Mouse (Mus musculus) forebrain, embryonic 13.5 days (tissue): ENCODE measurements around the gene Apol9a. TPM values are rescaled to one million over a fixed set of nuclear protein-coding genes. Genes with fewer than 3 reads are reported as not detected.
"Not testable (repeated sequence)": the region's sequence is repeated elsewhere in the genome, so short reads cannot be mapped to it uniquely, and the experiment has no call there.

Source experiments
- ATAC-seq: fragments of 200-750 bp; cut with Nextera tagmentation; 2 replicates; pipeline ENCODE4 v1.8.0; 2017
- H3K27ac ChIP-seq: fragments of 300-500 bp; sonication (generic); 2 replicates; pipeline ENCODE4 v1.5.1; 2015; ENCODE audit warnings: inconsistent platforms, mild to moderate bottlenecking, moderate library complexity
- H3K27me3 ChIP-seq: fragments of 300-500 bp; sonication (generic); 2 replicates; pipeline ENCODE4 v1.6.1; 2015; ENCODE audit warnings: mild to moderate bottlenecking, inconsistent platforms
- H3K36me3 ChIP-seq: fragments of 300-500 bp; sonication (generic); 2 replicates; pipeline ENCODE4 v1.6.1; 2015; ENCODE audit warnings: mild to moderate bottlenecking, inconsistent platforms; ENCODE audit not compliant: poor library complexity, severe bottlenecking
- H3K4me1 ChIP-seq: fragments of 300-500 bp; sonication (generic); 2 replicates; pipeline ENCODE4 v1.6.1; 2015; ENCODE audit warnings: inconsistent platforms
- H3K4me2 ChIP-seq: fragments of 300-500 bp; sonication (generic); 2 replicates; pipeline ENCODE4 v1.6.1; 2015; ENCODE audit warnings: inconsistent platforms, mild to moderate bottlenecking, moderate library complexity
- H3K4me3 ChIP-seq: fragments of 300-500 bp; sonication (generic); 2 replicates; pipeline ENCODE4 v1.5.1; 2015; ENCODE audit warnings: mild to moderate bottlenecking, inconsistent platforms
- H3K9ac ChIP-seq: fragments of 300-500 bp; sonication (generic); 2 replicates; pipeline ENCODE4 v1.6.1; 2015; ENCODE audit warnings: mild to moderate bottlenecking, inconsistent platforms
- H3K9me3 ChIP-seq: fragments of 300-500 bp; sonication (generic); replicated peaks from 2 replicates; pipeline ENCODE4 v1.6.1; 2016; ENCODE audit warnings: inconsistent platforms
- WGBS: fragments of 180-500 bp; shearing (Covaris S2); methylation state at CpG from one replicate; pipeline ENCODE4 v1.1.7; 2015; 5-methylcytosine and 5-hydroxymethylcytosine counted together
- polyA plus RNA-seq: library from polyadenylated mRNA; unstranded; fragments of >200 nt; fragmentation: Nextera tagmentation; extraction: Ambion mirVana; gene quantifications from 2 replicates; pipeline ENCODE4 v1.2.1, GENCODE M21; 2015

Apol9a gene
- not detected in 2 replicates for polyA plus RNA-seq

GRCm38 (mm10) chr15:77411035-77411434 lies at the start of gene Apol9a:
TSS of gene Apol9a (minus strand) at chr15:77411135.
- ATAC-seq, H3K9me3 ChIP-seq: not testable (repeated sequence)

GRCm38 (mm10) chr15:77449927-77450326 lies 39.0 kb upstream of the Apol9a start:
- not testable (repeated sequence) for H3K27me3 ChIP-seq, H3K4me1 ChIP-seq, H3K36me3 ChIP-seq, H3K9me3 ChIP-seq, ATAC-seq, H3K27ac ChIP-seq, H3K9ac ChIP-seq, H3K4me2 ChIP-seq, H3K4me3 ChIP-seq
- 56% methylated on average over 10 of the region's 10 CpGs for WGBS

More at GRCm38 (mm10) chr15:77411035-77411434, at the start of gene Apol9a:
- not testable (repeated sequence) for H3K36me3 ChIP-seq, H3K4me2 ChIP-seq, H3K9ac ChIP-seq, H3K4me1 ChIP-seq, H3K4me3 ChIP-seq, H3K27ac ChIP-seq, H3K27me3 ChIP-seq
- WGBS, result 100% methylated on average over 1 of the region's 4 CpGs

- H3K4me2 ChIP-seq, H3K27ac ChIP-seq, H3K4me1 ChIP-seq, H3K9me3 ChIP-seq, H3K9ac ChIP-seq, ATAC-seq, H3K36me3 ChIP-seq, H3K27me3 ChIP-seq, H3K4me3 ChIP-seq: not testable (repeated sequence)
- 95% methylated on average over 2 of the region's 2 CpGs for WGBS
These were observed 36.5 kb upstream of the Apol9a start, which contains the start of gene Apol7b for GRCm38 (mm10) chr15:77447392-77447791. TSS of gene Apol7b (minus strand) at chr15:77447492.

GRCm38 (mm10) chr15:77445668-77446067 lies 34.7 kb upstream of the Apol9a start:
- ATAC-seq, H3K9ac ChIP-seq: not testable (repeated sequence)

GRCm38 (mm10) chr15:77444746-77445145 lies 33.8 kb upstream of the Apol9a start:
- not testable (repeated sequence) for H3K27ac ChIP-seq, ATAC-seq, H3K9ac ChIP-seq, H3K4me3 ChIP-seq, H3K4me1 ChIP-seq, H3K27me3 ChIP-seq, H3K9me3 ChIP-seq, H3K4me2 ChIP-seq, H3K36me3 ChIP-seq
- WGBS, result 72% methylated on average over 8 of the region's 8 CpGs

More at GRCm38 (mm10) chr15:77445668-77446067, 34.7 kb upstream of the Apol9a start:
- not testable (repeated sequence) for H3K36me3 ChIP-seq, H3K9me3 ChIP-seq, H3K4me2 ChIP-seq, H3K4me3 ChIP-seq, H3K27ac ChIP-seq, H3K27me3 ChIP-seq, H3K4me1 ChIP-seq
- 80% methylated on average over 1 of the region's 1 CpGs for WGBS

- not testable (repeated sequence) for H3K9me3 ChIP-seq, ATAC-seq, H3K9ac ChIP-seq, H3K27ac ChIP-seq, H3K4me1 ChIP-seq, H3K36me3 ChIP-seq, H3K4me3 ChIP-seq, H3K27me3 ChIP-seq, H3K4me2 ChIP-seq
- 69% methylated on average over 9 of the region's 10 CpGs for WGBS
These were observed 17.9 kb upstream of the Apol9a start for GRCm38 (mm10) chr15:77428690-77429448.

GRCm38 (mm10) chr15:77422925-77423324 lies 12.0 kb upstream of the Apol9a start:
- ATAC-seq, H3K27me3 ChIP-seq, H3K4me3 ChIP-seq, H3K9me3 ChIP-seq, H3K36me3 ChIP-seq, H3K27ac ChIP-seq, H3K4me2 ChIP-seq, H3K9ac ChIP-seq, H3K4me1 ChIP-seq: not testable (repeated sequence)
- 91% methylated on average over 5 of the region's 7 CpGs for WGBS

GRCm38 (mm10) chr15:77419657-77420056 lies 8.7 kb upstream of the Apol9a start:
- ATAC-seq, H3K9ac ChIP-seq: not testable (repeated sequence)
- 100% methylated on average over 1 of the region's 3 CpGs for WGBS

GRCm38 (mm10) chr15:77416655-77417333 lies 5.9 kb upstream of the Apol9a start:
- not testable (repeated sequence) for H3K4me2 ChIP-seq, H3K9ac ChIP-seq, H3K27me3 ChIP-seq, H3K4me1 ChIP-seq, H3K27ac ChIP-seq, H3K36me3 ChIP-seq, H3K9me3 ChIP-seq, ATAC-seq, H3K4me3 ChIP-seq
- 41% methylated on average over 3 of the region's 10 CpGs for WGBS

More at GRCm38 (mm10) chr15:77419657-77420056, 8.7 kb upstream of the Apol9a start:
- H3K27ac ChIP-seq, H3K4me1 ChIP-seq, H3K4me3 ChIP-seq, H3K36me3 ChIP-seq, H3K9me3 ChIP-seq, H3K27me3 ChIP-seq, H3K4me2 ChIP-seq: not testable (repeated sequence)

- H3K9me3 ChIP-seq, H3K27me3 ChIP-seq, H3K4me3 ChIP-seq, H3K36me3 ChIP-seq, H3K4me1 ChIP-seq, H3K4me2 ChIP-seq, ATAC-seq, H3K9ac ChIP-seq, H3K27ac ChIP-seq: not testable (repeated sequence)
- WGBS, result 71% methylated on average over 2 of the region's 2 CpGs
These were observed 4.7 kb upstream of the Apol9a start for GRCm38 (mm10) chr15:77415653-77416052.

GRCm38 (mm10) chr15:77412695-77413094 lies 1.8 kb upstream of the Apol9a start:
- ATAC-seq, H3K4me2 ChIP-seq, H3K4me3 ChIP-seq, H3K9me3 ChIP-seq, H3K9ac ChIP-seq, H3K4me1 ChIP-seq, H3K27me3 ChIP-seq, H3K36me3 ChIP-seq, H3K27ac ChIP-seq: not testable (repeated sequence)
- 43% methylated on average over 4 of the region's 4 CpGs for WGBS

- not testable (repeated sequence) for H3K36me3 ChIP-seq, ATAC-seq, H3K27ac ChIP-seq, H3K9ac ChIP-seq, H3K4me1 ChIP-seq, H3K9me3 ChIP-seq, H3K27me3 ChIP-seq, H3K4me2 ChIP-seq, H3K4me3 ChIP-seq
- WGBS, result 75% methylated on average over 10 of the region's 10 CpGs
These were observed 4.6 kb downstream of the Apol9a start for GRCm38 (mm10) chr15:77406370-77406769.
